Mouse (Mus musculus): ENCODE measurements around the gene Ganc. TPM values are rescaled to one million over a fixed set of nuclear protein-coding genes. Genes with fewer than 3 reads are reported as not detected.

Ganc gene
- polyA plus RNA-seq, 1 experiment from 2014 or later = 9.9 TPM

- no peak overlapping the region for H3K9ac ChIP-seq (ENCODE audit: low read length)
- H3K4me2 ChIP-seq (ENCODE audit: low read depth, low read length) = no peak overlapping the region
- no peak overlapping the region for H3K4me3 ChIP-seq (ENCODE audit: low read length)
- H3K27ac ChIP-seq (ENCODE audit: low read length) = peak overlapping the region; percentile 12; the same call in 1 of the 2 replicates
- H3K4me1 ChIP-seq (replicated peaks; ENCODE audit: control insufficient read depth, insufficient read depth, low read length) = peaks cover 5% of the 10 kb centered on the region; the same call in 1 of the 2 replicates
- H3K9me3 ChIP-seq (ENCODE audit: control insufficient read depth, low read length) = no peaks in the 10 kb centered on the region
- no peak for ATAC-seq (ENCODE audit: low read depth)
- whole genome bisulfite sequencing = 56% methylated on average over 8 of the region's 8 CpGs
- no peaks in the 10 kb centered on the region for H3K27me3 ChIP-seq (ENCODE audit: control insufficient read depth, insufficient read depth, low read depth, low read length)
- H3K36me3 ChIP-seq (ENCODE audit: control insufficient read depth, insufficient read depth, low read length) = no peaks in the 10 kb centered on the region
Measured at GRCm38 (mm10) chr2:120482506-120483389, 79.1 kb downstream of the Ganc start.

- no peak for ATAC-seq (ENCODE audit: low read depth)
- no peak overlapping the region for H3K9ac ChIP-seq (ENCODE audit: low read length)
- WGBS = 87% methylated on average over 3 of the region's 3 CpGs
- peaks cover 5% of the 10 kb centered on the region; the same call in 1 of the 2 replicates for H3K4me1 ChIP-seq (replicated peaks; ENCODE audit: control insufficient read depth, insufficient read depth, low read length)
- H3K27ac ChIP-seq (ENCODE audit: low read length) = no peak overlapping the region
- no peak overlapping the region for H3K4me2 ChIP-seq (ENCODE audit: low read depth, low read length)
- no peaks in the 10 kb centered on the region for H3K27me3 ChIP-seq (ENCODE audit: control insufficient read depth, insufficient read depth, low read depth, low read length)
- H3K9me3 ChIP-seq (ENCODE audit: control insufficient read depth, low read length) = no peaks in the 10 kb centered on the region
- no peaks in the 10 kb centered on the region for H3K36me3 ChIP-seq (ENCODE audit: control insufficient read depth, insufficient read depth, low read length)
- H3K4me3 ChIP-seq (ENCODE audit: low read length) = no peak overlapping the region
Measured at GRCm38 (mm10) chr2:120484241-120484640, 80.5 kb downstream of the Ganc start.

GRCm38 (mm10) chr2:120493254-120493653 is 89.6 kb downstream of the Ganc start:
- Histone ChIP-seq H3K27me3 (ENCODE audit: control insufficient read depth, insufficient read depth, low read depth, low read length) (no peaks in the 10 kb centered on the region), H3K4me1 (replicated peaks; ENCODE audit: control insufficient read depth, insufficient read depth, low read length) (no peaks in the 10 kb centered on the region), H3K4me2 (ENCODE audit: low read depth, low read length) (no peak overlapping the region), H3K27ac (ENCODE audit: low read length) (no peak overlapping the region), H3K36me3 (ENCODE audit: control insufficient read depth, insufficient read depth, low read length) (no peaks in the 10 kb centered on the region), H3K4me3 (ENCODE audit: low read length) (no peak overlapping the region), H3K9ac (ENCODE audit: low read length) (no peak overlapping the region), H3K9me3 (ENCODE audit: control insufficient read depth, low read length) (no peaks in the 10 kb centered on the region)
- WGBS = 42% methylated on average over 4 of the region's 4 CpGs
- ATAC-seq (ENCODE audit: low read depth) = peak; percentile 81

GRCm38 (mm10) chr2:120496511-120496910 is 92.8 kb downstream of the Ganc start:
- Histone ChIP-seq H3K27ac (ENCODE audit: low read length) (no peak overlapping the region), H3K27me3 (ENCODE audit: control insufficient read depth, insufficient read depth, low read depth, low read length) (no peaks in the 10 kb centered on the region), H3K4me3 (ENCODE audit: low read length) (no peak overlapping the region), H3K4me2 (ENCODE audit: low read depth, low read length) (no peak overlapping the region), H3K9ac (ENCODE audit: low read length) (no peak overlapping the region), H3K36me3 (ENCODE audit: control insufficient read depth, insufficient read depth, low read length) (no peaks in the 10 kb centered on the region), H3K9me3 (ENCODE audit: control insufficient read depth, low read length) (no peaks in the 10 kb centered on the region), H3K4me1 (replicated peaks; ENCODE audit: control insufficient read depth, insufficient read depth, low read length) (peaks cover 11% of the 10 kb centered on the region; the same call in 1 of the 2 replicates)
- WGBS = 33% methylated on average over 3 of the region's 3 CpGs
- no peak for ATAC-seq (ENCODE audit: low read depth)

- no peak overlapping the region for H3K27ac ChIP-seq (ENCODE audit: low read length)
- ATAC-seq (ENCODE audit: low read depth) = peak; percentile 70
- H3K4me2 ChIP-seq (ENCODE audit: low read depth, low read length) = no peak overlapping the region
- H3K4me1 ChIP-seq (replicated peaks; ENCODE audit: control insufficient read depth, insufficient read depth, low read length) = peaks cover 11% of the 10 kb centered on the region; the same call in 1 of the 2 replicates
- no peaks in the 10 kb centered on the region for H3K27me3 ChIP-seq (ENCODE audit: control insufficient read depth, insufficient read depth, low read depth, low read length)
- no peaks in the 10 kb centered on the region for H3K9me3 ChIP-seq (ENCODE audit: control insufficient read depth, low read length)
- 42% methylated on average over 6 of the region's 6 CpGs for WGBS
- no peak overlapping the region for H3K9ac ChIP-seq (ENCODE audit: low read length)
- H3K4me3 ChIP-seq (ENCODE audit: low read length) = no peak overlapping the region
- H3K36me3 ChIP-seq (ENCODE audit: control insufficient read depth, insufficient read depth, low read length) = 0 out of 2 replicates have a peak, but pooled peaks cover 4% of the 10 kb centered on the region
Measured at GRCm38 (mm10) chr2:120499971-120500471, 96.3 kb downstream of the Ganc start.

- Histone ChIP-seq H3K27ac (ENCODE audit: low read length) (no peak overlapping the region), H3K36me3 (ENCODE audit: control insufficient read depth, insufficient read depth, low read length) (peaks cover 10% of the 10 kb centered on the region; the same call in 1 of the 2 replicates), H3K9me3 (ENCODE audit: control insufficient read depth, low read length) (no peaks in the 10 kb centered on the region), H3K27me3 (ENCODE audit: control insufficient read depth, insufficient read depth, low read depth, low read length) (no peaks in the 10 kb centered on the region), H3K4me1 (replicated peaks; ENCODE audit: control insufficient read depth, insufficient read depth, low read length) (peaks cover 11% of the 10 kb centered on the region; the same call in 1 of the 2 replicates), H3K9ac (ENCODE audit: low read length) (peak overlapping the region; percentile 23; the same call in 1 of the 2 replicates), H3K4me3 (ENCODE audit: low read length) (no peak overlapping the region), H3K4me2 (ENCODE audit: low read depth, low read length) (no peak overlapping the region)
- WGBS = 36% methylated on average over 17 of the region's 17 CpGs
- ATAC-seq (ENCODE audit: low read depth) = no peak
Measured at GRCm38 (mm10) chr2:120501136-120501918, 97.6 kb downstream of the Ganc start.

GRCm38 (mm10) chr2:120501931-120502604 is 98.4 kb downstream of the Ganc start:
- H3K4me1 ChIP-seq (replicated peaks; ENCODE audit: control insufficient read depth, insufficient read depth, low read length) = peaks cover 11% of the 10 kb centered on the region; the same call in 1 of the 2 replicates
- no peak overlapping the region for H3K27ac ChIP-seq (ENCODE audit: low read length)
- no peak overlapping the region for H3K9ac ChIP-seq (ENCODE audit: low read length)
- H3K27me3 ChIP-seq (ENCODE audit: control insufficient read depth, insufficient read depth, low read depth, low read length) = no peaks in the 10 kb centered on the region
- 52% methylated on average over 13 of the region's 13 CpGs for WGBS
- ATAC-seq (ENCODE audit: low read depth) = no peak
- H3K9me3 ChIP-seq (ENCODE audit: control insufficient read depth, low read length) = no peaks in the 10 kb centered on the region
- H3K4me2 ChIP-seq (ENCODE audit: low read depth, low read length) = no peak overlapping the region
- H3K36me3 ChIP-seq (ENCODE audit: control insufficient read depth, insufficient read depth, low read length) = peaks cover 11% of the 10 kb centered on the region; the same call in 1 of the 2 replicates
- no peak overlapping the region for H3K4me3 ChIP-seq (ENCODE audit: low read length)

- H3K9me3 ChIP-seq (ENCODE audit: control insufficient read depth, low read length) = no peaks in the 10 kb centered on the region
- H3K27ac ChIP-seq (ENCODE audit: low read length) = no peak overlapping the region
- WGBS = 50% methylated on average over 3 of the region's 3 CpGs
- no peak overlapping the region for H3K4me3 ChIP-seq (ENCODE audit: low read length)
- H3K36me3 ChIP-seq (ENCODE audit: control insufficient read depth, insufficient read depth, low read length) = peaks cover 11% of the 10 kb centered on the region; the same call in 1 of the 2 replicates
- no peaks in the 10 kb centered on the region for H3K27me3 ChIP-seq (ENCODE audit: control insufficient read depth, insufficient read depth, low read depth, low read length)
- no peak for ATAC-seq (ENCODE audit: low read depth)
- H3K4me1 ChIP-seq (replicated peaks; ENCODE audit: control insufficient read depth, insufficient read depth, low read length) = peaks cover 11% of the 10 kb centered on the region; the same call in 1 of the 2 replicates
- no peak overlapping the region for H3K9ac ChIP-seq (ENCODE audit: low read length)
- H3K4me2 ChIP-seq (ENCODE audit: low read depth, low read length) = no peak overlapping the region
Measured at GRCm38 (mm10) chr2:120502605-120502990, 98.9 kb downstream of the Ganc start.

All from lung, embryonic 16.5 days (tissue).